Mouse (Mus musculus) layer of hippocampus, postnatal 25 days (tissue): ENCODE data around the gene Skiv2l. TPM values are rescaled to one million over a fixed set of nuclear protein-coding genes. Genes with fewer than 3 reads are reported as not detected.

ENCODE experiments used
- DNase-seq, 2 experiments: peaks; one replicate each; pipeline ENCODE4 v3.0.0; 2022; ENCODE audit warnings: mixed read lengths in 2 of 2, low spot score in 1 of 2; ENCODE audit errors: extremely low spot score in 1 of 2
- total RNA-seq, 2 experiments: library from RNA; stranded (reverse); gene quantifications; 2 replicates each; pipeline ENCODE4 v1.2.3; 2021

Gene Skiv2l
- total RNA-seq, 2 experiments from 2014 or later, result 64.7 to 72.4 TPM

- DNase-seq, result no peak
Observed at GRCm38 (mm10) chr17:34879336-34879879, 29.4 kb upstream of the Skiv2l start, which contains the start of gene Zbtb12. TSS of gene Zbtb12 (plus strand) at chr17:34879483.

- DNase-seq, result no peak
Observed at GRCm38 (mm10) chr17:34874321-34874720, 24.3 kb upstream of the Skiv2l start.

DNA sequence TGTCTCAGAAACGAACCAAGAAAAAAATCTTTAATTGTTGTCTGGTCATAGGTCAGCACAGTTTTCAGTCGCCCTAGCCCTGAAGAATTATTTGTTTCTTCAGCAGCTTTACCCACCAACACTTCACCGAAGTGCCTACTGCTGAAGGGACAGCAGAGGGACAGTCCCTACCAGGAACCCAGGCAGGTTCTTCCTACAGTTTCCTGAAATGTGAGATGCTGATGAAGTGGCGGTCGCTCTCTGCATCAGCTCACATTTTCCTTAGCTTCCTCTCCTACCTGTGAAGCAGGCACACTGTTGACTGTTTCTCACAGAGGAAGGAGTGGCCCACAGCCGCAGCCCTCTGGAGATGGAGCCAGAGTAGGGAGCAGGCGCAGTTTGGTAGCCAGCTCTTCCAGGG lies 16.0 kb upstream of the Skiv2l start:
- no peak for DNase-seq

- DNase-seq, result no peak
Observed at GRCm38 (mm10) chr17:34862416-34863081, 12.5 kb upstream of the Skiv2l start, which contains the start of gene Cfb. TSS of gene Cfb (minus strand) at chr17:34862518.

GRCm38 (mm10) chr17:34861704-34862415 lies 11.8 kb upstream of the Skiv2l start:
- no peak for DNase-seq

DNA sequence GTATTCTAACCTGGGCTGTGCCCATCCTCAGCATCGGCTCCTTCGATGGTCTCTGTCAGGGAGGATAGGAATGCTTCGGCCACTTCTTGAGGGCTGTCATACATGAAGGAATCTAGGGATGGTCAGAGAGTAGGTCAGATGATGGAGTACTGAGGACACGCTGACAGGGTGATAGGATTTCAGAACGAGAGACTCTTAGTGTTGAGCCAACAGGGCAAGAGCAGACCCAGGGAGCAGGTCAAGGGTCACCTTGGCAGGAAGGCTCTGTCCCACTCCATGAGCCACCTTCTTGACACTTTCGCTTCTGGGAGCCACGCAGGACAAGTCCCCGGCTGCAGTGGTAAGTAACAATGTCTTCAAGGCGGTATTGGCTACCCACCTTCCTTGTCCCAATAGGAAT lies 10.5 kb upstream of the Skiv2l start:
- no peak for DNase-seq

- DNase-seq, result no peak
Observed at GRCm38 (mm10) chr17:34858670-34859069, 8.7 kb upstream of the Skiv2l start.

DNA sequence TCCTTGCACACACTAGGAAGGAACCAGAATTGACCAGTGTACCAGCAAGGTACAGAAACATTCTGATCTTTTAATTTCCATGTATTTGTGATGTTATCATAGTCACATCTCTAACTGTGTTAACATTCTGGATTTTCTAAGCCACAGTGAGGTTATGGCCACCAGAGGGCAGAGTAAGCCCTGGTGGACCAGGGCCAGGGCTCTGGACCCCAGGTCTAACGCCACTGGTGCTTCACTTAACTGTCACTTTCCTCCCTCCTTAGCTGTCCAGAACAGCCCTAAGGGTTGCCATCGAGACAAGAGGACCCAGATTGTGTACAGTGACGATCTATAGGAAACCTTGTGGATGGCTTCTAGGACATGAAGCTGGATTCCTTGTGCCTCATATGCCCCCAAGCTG lies 5.8 kb upstream of the Skiv2l start:
- peak in 1 of 2 experiments; percentile 60 for DNase-seq

DNA sequence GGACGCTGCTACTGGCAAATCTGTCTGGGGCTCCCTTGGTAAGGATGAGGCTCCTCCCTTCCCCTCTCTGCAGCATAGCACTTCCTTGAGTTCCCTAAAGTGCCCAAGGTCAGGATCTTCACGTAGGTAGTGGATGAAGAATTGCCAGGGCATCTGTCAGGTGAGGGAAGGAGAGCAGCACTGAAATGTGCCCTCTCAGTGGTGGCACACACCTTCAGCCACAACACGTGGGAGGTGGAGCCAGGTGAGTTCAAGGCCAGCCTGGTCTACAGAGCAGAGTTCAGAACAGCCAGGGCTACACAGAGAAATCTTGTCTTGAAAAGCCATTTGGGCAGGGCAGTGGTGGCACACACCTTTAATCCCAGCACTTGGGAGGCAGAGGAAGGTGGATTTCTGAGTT lies 4.8 kb upstream of the Skiv2l start:
- no peak for DNase-seq

- no peak for DNase-seq
Observed at GRCm38 (mm10) chr17:34853511-34853910, 3.5 kb upstream of the Skiv2l start.

DNA sequence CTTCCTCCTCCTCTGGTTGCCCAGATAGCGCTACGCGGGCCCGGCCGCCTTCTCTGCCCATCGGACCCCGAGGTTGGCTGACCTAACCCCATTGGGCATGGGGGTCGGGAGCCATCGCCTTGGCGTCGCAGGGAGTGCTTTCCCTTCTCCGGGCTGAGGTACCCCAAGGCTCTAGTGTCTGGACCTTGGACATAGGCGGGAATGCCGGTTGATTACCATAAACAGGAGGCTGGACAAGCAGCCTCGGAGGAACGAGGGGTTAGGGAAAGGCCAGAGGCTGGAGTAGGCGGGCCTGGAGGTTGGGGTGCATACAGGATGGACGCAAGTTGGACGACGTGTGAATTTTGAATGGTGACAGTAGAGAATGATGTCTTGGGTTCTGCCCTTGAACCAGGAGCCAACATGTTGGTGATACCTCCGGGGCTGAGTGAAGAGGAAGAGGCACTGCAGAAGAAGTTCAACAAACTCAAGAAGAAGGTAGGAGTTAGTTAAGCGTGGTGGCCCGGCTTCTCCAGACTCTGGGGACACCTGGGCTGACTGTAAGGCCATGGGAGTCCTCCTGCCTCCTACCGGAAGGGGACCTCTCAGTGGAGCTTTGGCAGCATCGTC lies 611 bp upstream of the Skiv2l start:
- no peak for DNase-seq

DNA sequence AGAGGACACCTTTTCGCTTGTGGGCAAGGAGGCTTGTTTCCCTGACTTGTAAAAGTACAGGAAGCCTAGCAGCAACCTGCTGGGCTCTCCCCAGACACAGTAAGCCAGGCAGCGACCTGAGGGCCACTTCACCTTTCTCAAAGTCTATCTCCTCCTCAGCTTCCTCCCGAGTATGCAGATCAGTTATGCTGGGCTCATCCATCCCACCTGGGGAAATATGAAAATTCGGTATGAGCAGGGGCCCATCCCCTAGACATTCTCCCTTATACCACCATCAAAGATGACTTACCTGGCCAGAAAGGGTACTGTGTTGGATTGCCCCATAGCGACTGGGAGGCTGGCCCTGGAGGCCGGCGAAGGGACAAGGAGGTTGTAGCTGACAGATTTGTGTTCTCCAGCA lies 2.4 kb downstream of the Skiv2l start:
- no peak for DNase-seq

- DNase-seq, result no peak
Observed at GRCm38 (mm10) chr17:34847192-34847591, 2.8 kb downstream of the Skiv2l start.

DNA sequence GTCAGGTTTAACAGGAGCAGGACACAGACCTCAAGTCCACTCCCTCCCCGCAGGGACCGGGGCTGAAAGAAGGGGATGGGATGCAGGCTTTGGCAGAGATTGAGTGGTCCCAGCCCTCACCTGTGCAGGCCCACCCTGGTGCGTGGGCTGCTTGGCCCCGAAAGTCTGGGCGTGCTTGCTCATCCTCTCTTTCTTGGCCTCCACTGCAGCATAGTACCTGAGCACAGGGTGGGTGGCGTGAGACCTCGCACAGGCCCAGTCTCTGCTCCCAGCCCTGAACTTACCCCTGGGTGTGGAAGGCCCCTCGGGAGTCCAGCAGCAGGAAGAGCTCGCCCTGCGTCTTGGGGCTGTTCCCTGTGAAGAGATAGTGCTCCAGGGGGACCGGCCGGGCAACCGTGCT lies 5.1 kb downstream of the Skiv2l start:
- DNase-seq, result no peak

GRCm38 (mm10) chr17:34840736-34841307 lies 9.2 kb downstream of the Skiv2l start:
- DNase-seq, result no peak

- no peak for DNase-seq
Observed at GRCm38 (mm10) chr17:34838785-34839184, 11.2 kb downstream of the Skiv2l start.

GRCm38 (mm10) chr17:34837464-34838324 lies 12.3 kb downstream of the Skiv2l start:
- no peak for DNase-seq

DNA sequence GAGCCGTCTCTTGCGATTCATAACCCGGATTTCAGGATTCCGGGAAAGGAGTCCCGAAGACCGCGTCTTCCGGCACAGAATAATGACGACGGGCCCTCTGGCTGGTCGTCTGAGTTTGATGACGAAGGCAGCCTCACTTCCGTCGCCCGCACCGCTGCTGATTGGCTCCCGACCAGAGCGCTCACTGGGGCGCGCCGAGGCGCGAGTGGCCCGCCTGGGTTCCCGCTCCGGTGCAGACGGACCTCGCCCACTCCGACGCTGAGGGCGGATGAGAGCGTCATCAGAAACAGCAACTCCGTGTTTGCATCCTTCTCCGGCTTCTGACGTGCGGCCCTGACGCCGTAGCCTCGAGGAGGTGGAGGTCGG lies 13.2 kb downstream of the Skiv2l start, which contains the start of the genes Stk19 and Dxo:
Gene Stk19 (minus strand): TSS at position 90 of the 366 bp plus-strand sequence.
Gene Dxo (plus strand): TSS at position 164 of the 366 bp plus-strand sequence.
- DNase-seq, result peak; percentile 92 to 95

DNA sequence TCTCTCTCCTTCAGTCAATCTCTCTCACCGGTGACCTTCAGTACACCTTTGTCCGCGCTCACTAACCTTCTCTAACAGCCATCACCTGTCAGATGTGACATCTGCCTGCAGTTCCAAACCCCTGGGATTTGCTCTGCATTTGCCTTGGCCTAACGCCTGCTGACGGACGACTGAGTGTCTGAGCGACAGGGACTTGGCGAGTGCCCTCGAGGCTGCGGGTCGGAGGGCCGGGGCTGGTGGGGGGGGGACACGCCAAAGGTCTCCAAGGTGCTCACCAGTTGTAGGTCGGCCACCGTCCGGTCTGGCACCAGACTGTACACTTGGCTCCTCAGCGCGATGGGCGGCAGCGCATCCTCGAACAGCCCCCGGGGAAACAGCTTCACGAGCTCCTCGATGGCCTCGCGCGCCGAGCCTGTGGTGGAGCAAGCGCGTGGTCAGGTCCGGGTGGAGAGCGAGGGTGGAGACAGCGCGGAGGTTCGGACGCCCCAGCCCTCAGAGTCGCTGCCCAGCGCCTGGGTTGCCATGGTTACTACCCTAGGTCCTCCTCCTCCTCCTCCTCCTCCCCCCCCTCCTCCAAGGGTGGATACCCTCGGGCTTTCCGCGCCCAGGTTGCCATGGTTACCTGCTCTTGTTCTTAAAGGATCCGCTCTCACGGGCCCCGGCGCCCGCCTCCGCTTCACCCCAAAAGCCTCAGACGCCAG lies 13.7 kb downstream of the Skiv2l start:
- no peak for DNase-seq
